Mouse (Mus musculus): Measurements from ENCODE around the gene Hk1. TPM values are rescaled to one million over a fixed set of nuclear protein-coding genes. Genes with fewer than 3 reads are reported as not detected.

The Hk1 gene
- polyA plus RNA-seq, 1 experiment from 2014 or later, result 39.5 TPM

DNA sequence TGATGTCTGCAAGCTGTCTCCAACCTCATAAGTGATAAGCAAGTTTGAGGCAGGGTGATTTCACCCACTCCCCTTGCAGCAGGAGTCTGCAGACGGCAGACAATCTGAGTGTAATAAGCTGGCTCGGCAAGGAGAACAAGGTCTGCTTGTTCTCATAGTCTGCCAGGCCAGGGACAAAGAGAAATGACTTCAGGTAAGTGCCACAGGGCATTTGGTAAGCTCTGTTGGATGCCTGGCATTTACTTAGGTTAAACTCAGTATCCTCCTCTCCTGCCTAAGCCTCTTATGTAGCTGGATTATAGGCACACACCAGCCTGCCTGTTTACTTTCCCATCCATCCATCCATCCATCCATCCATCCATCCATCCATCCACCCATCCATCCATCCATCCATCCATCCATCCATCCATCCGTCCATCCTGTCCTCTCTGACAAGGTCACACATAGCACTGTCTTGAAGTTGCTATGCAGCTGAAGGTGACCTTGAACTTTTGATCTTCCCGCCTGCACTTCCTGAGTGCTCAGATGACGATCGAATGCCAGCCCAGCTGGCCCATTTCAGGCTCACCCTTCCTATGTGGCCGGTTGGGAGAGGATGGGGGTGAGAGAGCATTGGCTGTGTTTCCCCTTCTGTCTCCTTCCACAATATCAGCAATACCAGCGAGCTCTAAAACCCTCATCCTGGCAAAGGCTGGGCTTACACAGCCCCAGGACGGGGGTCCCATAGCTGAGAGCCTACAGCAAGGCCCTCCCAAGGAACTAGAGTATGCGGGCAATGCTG, 69.3 kb downstream of the Hk1 start:
- H3K36me3 ChIP-seq (ENCODE audit: poor library complexity, severe bottlenecking), result no peaks in the 10 kb centered on the region; the same call in 1 of the 2 replicates
- WGBS, result 88% methylated on average over 10 of the region's 10 CpGs
- ATAC-seq, result no peak

DNA sequence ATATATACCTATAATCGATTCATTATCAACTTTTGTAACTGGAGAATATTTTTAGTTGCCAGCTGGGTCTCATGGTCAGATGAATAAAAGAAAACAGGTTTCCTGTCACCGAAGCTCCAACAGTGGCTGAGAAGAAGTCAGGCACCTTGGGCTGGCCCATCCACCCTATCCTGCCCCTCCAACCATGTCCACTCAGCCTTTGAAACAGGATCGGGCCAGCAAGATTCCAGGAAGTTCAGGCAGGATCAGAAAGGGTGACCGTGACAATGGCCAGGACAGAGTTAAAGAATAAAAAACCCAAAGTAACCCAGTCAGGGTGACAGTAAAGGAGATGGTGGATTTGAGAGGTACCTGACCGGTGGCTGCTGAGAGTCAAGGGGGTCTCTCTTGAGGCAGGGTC, 70.1 kb downstream of the Hk1 start:
- ATAC-seq, result no peak
- H3K4me2 ChIP-seq, result no peak overlapping the region
- no peak overlapping the region for H3K27ac ChIP-seq
- H3K9ac ChIP-seq, result no peak overlapping the region
- 96% methylated on average over 5 of the region's 5 CpGs for WGBS
- H3K27me3 ChIP-seq, result no peaks in the 10 kb centered on the region
- peaks cover 6% of the 10 kb centered on the region; the same call in 1 of the 2 replicates for H3K4me1 ChIP-seq
- H3K9me3 ChIP-seq (replicated peaks), result no peaks in the 10 kb centered on the region
- no peak overlapping the region for H3K4me3 ChIP-seq
- H3K36me3 ChIP-seq (ENCODE audit: poor library complexity, severe bottlenecking), result no peaks in the 10 kb centered on the region; the same call in 1 of the 2 replicates

More for the DNA sequence above, 69.3 kb downstream of the Hk1 start:
- no peak overlapping the region for H3K4me2 ChIP-seq
- peaks cover 6% of the 10 kb centered on the region; the same call in 1 of the 2 replicates for H3K4me1 ChIP-seq
- no peak overlapping the region for H3K9ac ChIP-seq
- H3K9me3 ChIP-seq (replicated peaks), result no peaks in the 10 kb centered on the region
- H3K27me3 ChIP-seq, result no peaks in the 10 kb centered on the region
- H3K4me3 ChIP-seq, result no peak overlapping the region
- no peak overlapping the region for H3K27ac ChIP-seq

DNA sequence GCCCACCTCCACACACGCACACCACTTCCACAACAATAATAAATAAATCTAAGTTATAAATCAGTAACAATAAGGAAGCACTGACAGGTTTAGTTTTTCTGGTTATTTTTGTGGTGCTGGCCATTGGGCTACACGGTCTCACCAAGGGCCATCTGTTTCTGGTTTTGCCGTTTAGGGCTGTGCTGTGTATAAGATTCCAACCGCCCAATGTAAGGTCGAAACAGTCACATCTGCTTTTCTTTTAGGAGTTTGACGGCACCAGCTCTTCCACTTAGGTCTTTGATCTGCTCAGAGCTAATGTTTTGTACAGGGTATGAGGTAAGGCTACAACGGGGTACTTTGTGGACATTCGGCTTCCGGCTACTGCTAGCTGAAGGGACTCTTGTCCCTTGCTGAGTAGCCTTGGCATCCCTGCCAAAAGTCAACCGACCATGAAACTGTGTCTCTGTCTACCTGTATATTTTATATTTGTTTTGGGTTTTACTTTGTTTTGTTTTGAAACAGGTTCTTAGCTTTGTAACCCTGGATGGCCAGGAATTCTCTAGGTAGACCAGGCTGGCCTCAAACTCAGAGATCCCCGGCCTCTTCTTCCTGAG, 70.7 kb downstream of the Hk1 start:
- Histone ChIP-seq H3K4me1 (peaks cover 6% of the 10 kb centered on the region; the same call in 1 of the 2 replicates), H3K9ac (no peak overlapping the region), H3K27ac (no peak overlapping the region), H3K27me3 (no peaks in the 10 kb centered on the region), H3K4me2 (no peak overlapping the region), H3K9me3 (replicated peaks) (no peaks in the 10 kb centered on the region), H3K4me3 (no peak overlapping the region), H3K36me3 (ENCODE audit: poor library complexity, severe bottlenecking) (no peaks in the 10 kb centered on the region; the same call in 1 of the 2 replicates)
- no peak for ATAC-seq
- WGBS, result 92% methylated on average over 11 of the region's 11 CpGs

DNA sequence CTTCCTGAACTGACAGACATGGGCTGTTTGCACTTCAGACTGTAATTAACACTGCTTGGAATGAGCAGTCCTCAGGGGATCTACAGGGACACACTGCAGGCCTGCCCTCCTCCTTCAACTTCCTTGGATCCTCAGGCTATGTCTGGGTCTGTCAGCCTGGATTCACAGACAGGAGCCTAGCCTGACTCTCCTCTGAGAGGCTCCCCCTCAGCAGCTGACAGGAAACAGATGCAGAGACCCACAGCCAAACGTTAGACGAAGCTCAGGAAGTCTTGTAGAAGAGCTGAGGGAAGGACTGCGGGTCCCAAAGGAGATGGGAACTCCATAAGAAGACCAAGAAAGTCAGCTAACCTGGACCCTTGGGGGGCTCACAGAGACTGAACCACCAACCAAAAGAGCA, 73.2 kb downstream of the Hk1 start:
- WGBS, result 88% methylated on average over 3 of the region's 3 CpGs
- H3K4me1 ChIP-seq, result peaks cover 2% of the 10 kb centered on the region; the same call in 1 of the 2 replicates
- no peak overlapping the region for H3K4me2 ChIP-seq
- H3K9me3 ChIP-seq (replicated peaks), result no peaks in the 10 kb centered on the region
- no peak overlapping the region for H3K9ac ChIP-seq
- no peak overlapping the region for H3K4me3 ChIP-seq
- no peak for ATAC-seq
- no peaks in the 10 kb centered on the region for H3K27me3 ChIP-seq
- no peaks in the 10 kb centered on the region for H3K36me3 ChIP-seq (ENCODE audit: poor library complexity, severe bottlenecking)
- H3K27ac ChIP-seq, result no peak overlapping the region

DNA sequence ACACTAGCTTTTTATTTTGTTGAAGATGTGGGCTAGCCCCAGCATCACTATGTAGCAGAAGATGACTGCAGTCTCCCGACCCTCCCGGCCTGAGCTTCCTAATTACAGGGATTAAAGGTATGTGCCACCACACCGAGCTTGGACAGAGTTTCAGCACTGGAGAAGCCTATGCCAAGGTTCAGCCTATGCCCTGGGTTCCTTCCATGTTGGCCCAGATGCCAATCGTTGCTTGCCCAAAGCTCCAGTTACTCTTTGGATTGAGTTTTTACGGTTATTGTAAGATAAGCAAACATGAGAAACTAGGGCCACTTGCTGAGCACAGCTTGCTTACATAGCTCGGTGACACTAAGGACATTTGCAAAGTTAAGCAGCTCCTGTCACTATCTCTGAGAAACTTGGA, 74.6 kb downstream of the Hk1 start:
- Histone ChIP-seq H3K27ac (no peak overlapping the region), H3K4me2 (no peak overlapping the region), H3K27me3 (no peaks in the 10 kb centered on the region), H3K9ac (no peak overlapping the region), H3K4me3 (no peak overlapping the region), H3K4me1 (no peaks in the 10 kb centered on the region), H3K9me3 (replicated peaks) (no peaks in the 10 kb centered on the region), H3K36me3 (ENCODE audit: poor library complexity, severe bottlenecking) (no peaks in the 10 kb centered on the region)
- ATAC-seq, result no peak
- 80% methylated on average over 6 of the region's 6 CpGs for WGBS

DNA sequence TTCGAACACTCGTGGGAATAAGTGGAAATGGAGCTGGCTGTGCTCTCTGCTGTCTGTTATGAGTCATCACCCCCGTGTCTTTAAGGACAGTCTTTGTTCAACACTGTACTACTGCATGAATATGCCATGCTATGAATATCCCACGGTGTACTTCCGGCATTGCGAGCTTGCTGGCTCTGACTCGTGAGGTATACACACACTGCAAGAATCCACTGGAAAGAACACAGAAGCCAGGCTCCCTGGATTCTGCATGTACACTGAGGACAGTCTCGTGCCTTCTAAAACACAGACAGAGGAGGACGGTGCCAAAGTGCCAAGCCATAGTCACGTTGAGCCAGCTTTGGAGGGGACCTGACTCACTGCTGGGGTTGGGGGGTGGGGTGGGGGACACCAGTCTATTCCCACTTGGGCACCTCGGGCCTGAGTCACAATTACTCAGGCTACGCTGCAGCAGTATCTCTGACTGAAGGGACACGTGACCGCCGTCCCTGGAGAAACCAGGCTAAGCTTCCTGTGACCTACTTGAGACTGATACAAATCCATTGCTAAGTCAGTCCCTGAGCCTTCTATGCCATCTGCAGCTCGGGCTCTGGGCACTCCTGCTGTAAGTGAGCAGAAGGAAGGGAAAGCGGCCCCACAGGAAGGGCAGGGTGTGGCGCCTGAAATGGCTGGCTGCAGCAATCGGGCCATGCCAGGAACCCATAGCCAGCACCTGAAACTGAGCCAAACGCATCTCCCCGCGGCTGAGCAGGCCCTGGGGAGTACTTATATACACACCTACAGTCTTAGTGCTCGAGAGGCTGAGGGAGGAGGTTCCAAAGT, 79.5 kb downstream of the Hk1 start:
- Histone ChIP-seq H3K9me3 (replicated peaks) (no peaks in the 10 kb centered on the region), H3K9ac (no peak overlapping the region), H3K27me3 (no peaks in the 10 kb centered on the region), H3K36me3 (ENCODE audit: poor library complexity, severe bottlenecking) (0 out of 2 replicates have a peak, but pooled peaks cover 9% of the 10 kb centered on the region), H3K27ac (no peak overlapping the region), H3K4me2 (no peak overlapping the region), H3K4me1 (no peaks in the 10 kb centered on the region), H3K4me3 (no peak overlapping the region)
- WGBS, result 88% methylated on average over 23 of the region's 23 CpGs
- no peak for ATAC-seq

DNA sequence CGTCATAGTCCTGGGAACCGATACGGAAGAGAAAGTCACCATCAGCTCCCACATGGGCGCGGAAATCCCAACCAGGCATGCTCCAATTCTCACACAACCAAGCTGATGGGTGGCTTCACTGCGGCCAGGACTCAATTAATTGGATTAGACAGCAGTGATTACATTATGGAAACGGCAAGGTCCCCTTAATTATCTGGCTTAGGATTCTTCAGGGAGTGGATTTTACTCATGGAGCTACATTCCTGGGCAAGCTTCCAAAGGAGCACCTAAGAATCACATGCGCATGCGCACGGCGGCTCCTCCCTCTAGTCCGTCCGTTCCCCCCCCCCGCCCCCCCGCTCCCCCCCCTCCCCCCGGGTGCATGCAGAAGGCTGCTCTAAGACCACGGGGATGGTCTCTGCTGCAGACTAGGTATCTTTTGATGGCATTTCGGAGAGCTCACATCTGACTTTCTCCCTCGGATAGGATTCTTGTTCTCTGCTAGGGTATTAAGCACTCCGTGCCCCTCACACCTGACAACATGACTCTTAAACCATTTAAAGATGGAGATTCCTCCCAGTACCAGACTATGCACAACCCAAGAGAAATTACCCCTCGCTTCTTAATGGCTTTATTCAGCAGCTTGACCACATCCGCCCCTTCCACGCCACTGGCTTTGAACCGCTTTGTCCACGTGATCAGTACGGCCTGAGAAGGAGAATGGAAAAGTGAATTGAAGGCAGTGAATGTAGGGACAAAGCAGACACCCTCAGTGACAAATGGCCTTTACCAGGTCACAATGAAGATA, 83.4 kb downstream of the Hk1 start:
- Histone ChIP-seq H3K36me3 (ENCODE audit: poor library complexity, severe bottlenecking) (peaks cover 17% of the 10 kb centered on the region; the same call in 1 of the 2 replicates), H3K4me2 (no peak overlapping the region), H3K27me3 (no peaks in the 10 kb centered on the region), H3K4me1 (no peaks in the 10 kb centered on the region), H3K4me3 (no peak overlapping the region), H3K9me3 (replicated peaks) (no peaks in the 10 kb centered on the region), H3K9ac (no peak overlapping the region), H3K27ac (no peak overlapping the region)
- WGBS, result 50% methylated on average over 20 of the region's 26 CpGs
- ATAC-seq, result no peak

DNA sequence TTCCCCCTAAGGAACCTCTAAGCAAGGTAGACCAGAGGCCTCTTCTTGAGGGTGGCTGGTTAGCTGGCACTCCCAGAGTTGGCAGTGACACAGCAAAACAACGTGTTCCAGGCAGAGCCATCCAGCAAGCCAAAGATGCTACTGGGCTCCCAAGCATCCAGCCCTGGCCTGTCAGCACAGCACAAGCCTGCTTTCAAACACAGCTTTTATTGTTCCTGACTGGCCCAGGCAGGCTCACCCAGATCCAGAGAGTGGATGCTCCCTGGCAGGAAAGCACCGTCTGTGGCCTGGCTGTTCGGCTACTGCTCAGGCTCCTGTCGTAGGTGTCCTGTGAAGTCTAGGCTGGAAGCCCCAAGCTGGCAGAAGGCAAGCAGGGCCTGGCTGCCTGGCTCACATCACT, 85.6 kb downstream of the Hk1 start:
- Histone ChIP-seq H3K4me1 (no peaks in the 10 kb centered on the region), H3K27me3 (no peaks in the 10 kb centered on the region), H3K4me2 (no peak overlapping the region), H3K27ac (no peak overlapping the region), H3K36me3 (ENCODE audit: poor library complexity, severe bottlenecking) (peaks cover 25% of the 10 kb centered on the region; the same call in 1 of the 2 replicates), H3K4me3 (no peak overlapping the region), H3K9ac (no peak overlapping the region), H3K9me3 (replicated peaks) (no peaks in the 10 kb centered on the region)
- 91% methylated on average over 4 of the region's 4 CpGs for WGBS
- no peak for ATAC-seq

DNA sequence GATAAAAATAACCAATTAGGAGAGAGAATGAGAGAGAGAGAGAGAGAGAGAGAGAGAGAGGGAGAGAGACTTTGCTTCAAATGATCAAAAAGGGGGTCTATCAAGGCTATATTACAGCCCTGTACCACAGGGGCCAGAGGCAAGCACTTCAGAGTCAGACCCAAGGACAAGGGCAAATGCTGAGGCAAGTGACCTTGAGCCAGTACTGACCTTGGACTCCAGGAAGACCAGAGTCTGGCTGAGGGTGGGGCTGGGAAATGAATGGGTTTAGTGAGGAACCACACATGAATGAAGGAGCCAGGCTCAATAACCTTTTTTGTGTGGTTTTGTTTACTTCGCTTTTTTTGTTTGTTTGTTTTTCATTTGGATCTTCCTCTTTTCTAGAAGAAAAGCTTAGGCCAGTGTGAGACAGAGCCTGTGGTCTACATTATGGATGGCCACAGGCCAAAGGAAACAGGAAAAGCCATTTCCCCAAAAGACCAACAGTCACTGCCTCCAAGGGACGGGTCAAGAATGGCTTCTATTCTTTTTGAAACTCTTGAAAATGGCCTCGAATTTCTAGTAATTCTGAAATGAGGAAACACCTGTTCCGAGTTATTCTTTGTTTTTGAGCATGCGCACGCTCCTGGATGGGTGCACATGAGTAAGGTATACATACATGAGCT, 92.1 kb downstream of the Hk1 start:
- H3K27me3 ChIP-seq, result no peaks in the 10 kb centered on the region
- WGBS, result 83% methylated on average over 6 of the region's 6 CpGs
- H3K4me2 ChIP-seq, result no peak overlapping the region
- H3K9me3 ChIP-seq (replicated peaks), result no peaks in the 10 kb centered on the region
- no peak overlapping the region for H3K27ac ChIP-seq
- H3K4me1 ChIP-seq, result no peaks in the 10 kb centered on the region
- ATAC-seq, result no peak
- no peak overlapping the region for H3K4me3 ChIP-seq
- H3K9ac ChIP-seq, result no peak overlapping the region
- peaks cover 51% of the 10 kb centered on the region for H3K36me3 ChIP-seq (ENCODE audit: poor library complexity, severe bottlenecking)

DNA sequence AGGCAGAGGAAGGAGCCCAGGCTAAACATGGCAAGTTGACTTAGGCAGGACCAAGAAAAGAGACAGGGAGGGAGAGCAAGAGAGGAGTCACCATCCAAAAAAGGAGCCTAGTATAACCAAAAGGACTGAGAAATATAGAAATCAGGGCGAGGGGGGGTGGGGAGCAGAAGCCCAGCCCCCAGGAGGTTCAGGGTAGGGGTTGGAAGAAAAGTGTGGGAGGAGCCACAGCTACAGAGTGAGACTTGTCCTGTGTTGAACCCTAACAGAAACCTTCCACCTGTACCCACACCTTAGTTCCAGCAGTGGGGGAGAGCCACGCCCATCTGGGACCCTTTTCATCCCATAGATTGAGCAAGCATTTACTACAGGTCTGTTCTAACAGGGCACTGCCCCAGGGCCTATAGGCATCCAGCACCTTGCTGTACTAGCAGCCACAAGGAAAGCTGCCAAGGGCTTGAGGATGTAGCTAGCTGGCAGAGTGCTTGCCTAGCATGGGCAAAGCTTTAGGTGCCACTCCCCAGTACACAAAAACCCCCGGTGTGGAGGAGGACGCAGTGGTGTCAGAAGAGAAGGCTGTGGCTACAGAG, 96.4 kb downstream of the Hk1 start:
- Histone ChIP-seq H3K27me3 (no peaks in the 10 kb centered on the region), H3K4me1 (no peaks in the 10 kb centered on the region), H3K27ac (no peak overlapping the region), H3K9ac (no peak overlapping the region), H3K36me3 (ENCODE audit: poor library complexity, severe bottlenecking) (peaks cover 63% of the 10 kb centered on the region), H3K4me2 (no peak overlapping the region), H3K9me3 (replicated peaks) (no peaks in the 10 kb centered on the region), H3K4me3 (no peak overlapping the region)
- 81% methylated on average over 4 of the region's 4 CpGs for WGBS
- ATAC-seq, result no peak

DNA sequence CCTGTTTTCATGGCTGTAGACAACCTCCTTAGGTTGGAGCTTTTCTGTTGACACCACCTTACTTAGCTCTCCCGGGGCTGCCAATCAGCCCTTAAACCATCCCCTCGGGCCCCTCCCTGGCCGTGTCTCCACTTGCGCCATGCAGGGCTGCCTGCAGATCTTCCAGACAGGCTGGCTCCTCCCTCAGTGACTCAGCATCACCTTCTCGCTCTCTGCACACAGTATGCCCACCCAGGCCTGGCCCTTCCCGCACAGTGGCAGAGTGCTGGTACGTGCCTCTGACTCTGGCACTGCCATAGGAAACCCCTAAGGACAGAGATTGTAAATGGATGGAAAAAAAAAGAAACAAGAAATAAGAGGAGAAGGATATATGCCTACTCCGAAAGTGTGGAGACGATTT, 96.9 kb downstream of the Hk1 start:
- Histone ChIP-seq H3K9me3 (replicated peaks) (no peaks in the 10 kb centered on the region), H3K27me3 (no peaks in the 10 kb centered on the region), H3K4me3 (no peak overlapping the region), H3K9ac (no peak overlapping the region), H3K4me1 (no peaks in the 10 kb centered on the region), H3K36me3 (ENCODE audit: poor library complexity, severe bottlenecking) (peaks cover 60% of the 10 kb centered on the region), H3K4me2 (no peak overlapping the region), H3K27ac (no peak overlapping the region)
- WGBS, result 63% methylated on average over 9 of the region's 9 CpGs
- ATAC-seq, result no peak

Data from forebrain, embryonic 13.5 days (tissue).